Mouse (Mus musculus) intestine, postnatal 0 days (tissue): ENCODE results near the gene Eva1c. TPM values are rescaled to one million over a fixed set of nuclear protein-coding genes. Genes with fewer than 3 reads are reported as not detected.

Source experiments
- ATAC-seq: fragments of 200-750 bp; cut with Nextera tagmentation; 2 replicates; pipeline ENCODE4 v1.8.0; 2017; ENCODE audit warnings: mild to moderate bottlenecking, moderate TSS enrichment, moderate library complexity
- H3K27ac ChIP-seq: fragments of 300-500 bp; sonication (generic); 2 replicates; pipeline ENCODE4 v1.5.1; 2014; ENCODE audit warnings: mild to moderate bottlenecking, low read depth, low read length, moderate library complexity
- H3K27me3 ChIP-seq: fragments of 300-500 bp; sonication (generic); replicated peaks from 2 replicates; pipeline ENCODE4 v1.6.1; 2014; ENCODE audit warnings: low read length, mixed read lengths; ENCODE audit not compliant: control insufficient read depth, insufficient read depth
- H3K36me3 ChIP-seq: fragments of 300-500 bp; sonication (generic); 2 replicates; pipeline ENCODE4 v1.6.1; 2014; ENCODE audit warnings: mild to moderate bottlenecking, moderate library complexity; ENCODE audit not compliant: control insufficient read depth, insufficient read depth
- H3K4me1 ChIP-seq: fragments of 300-500 bp; sonication (generic); replicated peaks from 2 replicates; pipeline ENCODE4 v1.6.1; 2014; ENCODE audit warnings: antibody characterized with exemption, low read length, mixed read lengths; ENCODE audit not compliant: control insufficient read depth, insufficient read depth
- H3K4me2 ChIP-seq: fragments of 300-500 bp; sonication (generic); replicated peaks from 2 replicates; pipeline ENCODE4 v1.6.1; 2014; ENCODE audit warnings: low read depth, mild to moderate bottlenecking, moderate library complexity
- H3K4me3 ChIP-seq: fragments of 300-500 bp; sonication (generic); 2 replicates; pipeline ENCODE4 v1.5.1; 2014; ENCODE audit warnings: low read depth, low read length
- H3K9ac ChIP-seq: fragments of 300-500 bp; sonication (generic); 2 replicates; pipeline ENCODE4 v1.6.1; 2014; ENCODE audit warnings: mild to moderate bottlenecking, low read depth, low read length
- H3K9me3 ChIP-seq: fragments of 300-500 bp; sonication (generic); 2 replicates; pipeline ENCODE4 v1.6.1; 2016; ENCODE audit warnings: mixed run types; ENCODE audit not compliant: control insufficient read depth
- CTCF ChIP-seq: sonication (generic); IDR thresholded peaks from 2 replicates; pipeline ENCODE4 v1.5.1; 2016; ENCODE audit warnings: low read depth, mild to moderate bottlenecking, control low read depth, antibody characterized with exemption, moderate library complexity
- WGBS: fragments of 180-500 bp; shearing (Covaris S2); extraction: QIAGEN DNeasy Blood & Tissue Kit; methylation state at CpG from one replicate; pipeline ENCODE4 v1.1.7; 2014; 5-methylcytosine and 5-hydroxymethylcytosine counted together
- polyA plus RNA-seq: library from polyadenylated mRNA; unstranded; fragments of >200 nt; fragmentation: Nextera tagmentation; extraction: Ambion mirVana; gene quantifications from 2 replicates; pipeline ENCODE4 v1.2.1, GENCODE M21; 2015

Eva1c gene
- polyA plus RNA-seq, 1 experiment from 2014 or later = 0.68 TPM

GRCm38 (mm10) chr16:90893019-90893418 lies 66.5 kb downstream of the Eva1c start:
- TF ChIP-seq CTCF = no peak
- WGBS = 77% methylated on average over 7 of the region's 7 CpGs
- no peak for ATAC-seq
- Histone ChIP-seq H3K4me1 (no peaks in the 10 kb centered on the region; the same call in 1 of the 2 replicates), H3K9ac (no peak overlapping the region), H3K27ac (no peak overlapping the region), H3K9me3 (no peaks in the 10 kb centered on the region), H3K4me3 (no peak overlapping the region), H3K27me3 (0 out of 2 replicates have a peak, but pooled peaks cover 4% of the 10 kb centered on the region), H3K4me2 (no peak overlapping the region), H3K36me3 (no peaks in the 10 kb centered on the region)

GRCm38 (mm10) chr16:90893792-90894191 lies 67.3 kb downstream of the Eva1c start:
- WGBS = 49% methylated on average over 9 of the region's 9 CpGs
- no peaks in the 10 kb centered on the region; the same call in 1 of the 2 replicates for H3K4me1 ChIP-seq
- no peak overlapping the region for H3K9ac ChIP-seq
- no peaks in the 10 kb centered on the region for H3K9me3 ChIP-seq
- H3K4me2 ChIP-seq = no peak overlapping the region
- no peak overlapping the region for H3K27ac ChIP-seq
- no peak for ATAC-seq
- H3K36me3 ChIP-seq = no peaks in the 10 kb centered on the region
- 0 out of 2 replicates have a peak, but pooled peaks cover 4% of the 10 kb centered on the region for H3K27me3 ChIP-seq
- TF ChIP-seq CTCF = no peak
- H3K4me3 ChIP-seq = no peak overlapping the region

- Histone ChIP-seq H3K36me3 (no peaks in the 10 kb centered on the region), H3K27ac (no peak overlapping the region), H3K9ac (no peak overlapping the region), H3K4me1 (no peaks in the 10 kb centered on the region), H3K9me3 (no peaks in the 10 kb centered on the region), H3K4me3 (no peak overlapping the region), H3K27me3 (no peaks in the 10 kb centered on the region), H3K4me2 (no peak overlapping the region)
- ATAC-seq = no peak
- no peak for TF ChIP-seq CTCF
- 89% methylated on average over 3 of the region's 3 CpGs for whole genome bisulfite sequencing
Measured at GRCm38 (mm10) chr16:90897651-90898050, 71.1 kb downstream of the Eva1c start.

GRCm38 (mm10) chr16:90899498-90899897 lies 73.0 kb downstream of the Eva1c start:
- ATAC-seq = no peak
- TF ChIP-seq CTCF = no peak
- no peak overlapping the region for H3K27ac ChIP-seq
- no peaks in the 10 kb centered on the region for H3K4me1 ChIP-seq
- H3K4me3 ChIP-seq = no peak overlapping the region
- H3K27me3 ChIP-seq = no peaks in the 10 kb centered on the region
- H3K9me3 ChIP-seq = no peaks in the 10 kb centered on the region
- H3K9ac ChIP-seq = no peak overlapping the region
- WGBS = 30% methylated on average over 12 of the region's 12 CpGs
- H3K36me3 ChIP-seq = no peaks in the 10 kb centered on the region
- H3K4me2 ChIP-seq = no peak overlapping the region

GRCm38 (mm10) chr16:90901364-90901763 lies 74.8 kb downstream of the Eva1c start:
- 62% methylated on average over 4 of the region's 4 CpGs for WGBS
- H3K4me1 ChIP-seq = no peaks in the 10 kb centered on the region
- H3K9ac ChIP-seq = no peak overlapping the region
- no peak overlapping the region for H3K27ac ChIP-seq
- no peak for TF ChIP-seq CTCF
- ATAC-seq = no peak
- H3K9me3 ChIP-seq = no peaks in the 10 kb centered on the region
- H3K27me3 ChIP-seq = no peaks in the 10 kb centered on the region
- H3K4me3 ChIP-seq = no peak overlapping the region
- no peak overlapping the region for H3K4me2 ChIP-seq
- no peaks in the 10 kb centered on the region for H3K36me3 ChIP-seq

GRCm38 (mm10) chr16:90903300-90903699 lies 76.8 kb downstream of the Eva1c start:
- no peak for ATAC-seq
- H3K27ac ChIP-seq = no peak overlapping the region
- no peak for TF ChIP-seq CTCF
- H3K9me3 ChIP-seq = no peaks in the 10 kb centered on the region
- no peaks in the 10 kb centered on the region for H3K4me1 ChIP-seq
- WGBS = 51% methylated on average over 5 of the region's 5 CpGs
- no peak overlapping the region for H3K4me3 ChIP-seq
- H3K9ac ChIP-seq = no peak overlapping the region
- no peak overlapping the region for H3K4me2 ChIP-seq
- no peaks in the 10 kb centered on the region for H3K36me3 ChIP-seq
- no peaks in the 10 kb centered on the region for H3K27me3 ChIP-seq

- no peak overlapping the region for H3K4me3 ChIP-seq
- WGBS = 68% methylated on average over 7 of the region's 7 CpGs
- TF ChIP-seq CTCF = no peak
- H3K9me3 ChIP-seq = no peaks in the 10 kb centered on the region
- no peaks in the 10 kb centered on the region for H3K36me3 ChIP-seq
- no peak for ATAC-seq
- no peak overlapping the region for H3K27ac ChIP-seq
- no peaks in the 10 kb centered on the region for H3K4me1 ChIP-seq
- H3K27me3 ChIP-seq = no peaks in the 10 kb centered on the region
- no peak overlapping the region for H3K9ac ChIP-seq
- no peak overlapping the region for H3K4me2 ChIP-seq
Measured at GRCm38 (mm10) chr16:90907250-90907649, 80.7 kb downstream of the Eva1c start.
